Mouse (Mus musculus): ENCODE measurements around the gene Tmem8b. TPM values are rescaled to one million over a fixed set of nuclear protein-coding genes. Genes with fewer than 3 reads are reported as not detected.
A peak's percentile ranks its signal among the peaks of the same experiment; 100 is the strongest.

The Tmem8b gene
- polyA plus RNA-seq, 1 experiment: 1.8 TPM

GRCm38 (mm10) chr4:43709869-43710268 lies 41.1 kb downstream of the Tmem8b start, which contains the start of gene Olfr71:
Olfr71 (minus strand) TSS chr4:43710255.
- TF ChIP-seq CTCF (IDR thresholded peaks at IDR 0.05; ENCODE audit: control insufficient read depth, insufficient read depth, low read length): no peak
- TF ChIP-seq POLR2A (IDR thresholded peaks at IDR 0.05; ENCODE audit: borderline replicate concordance, control insufficient read depth, low read depth, low read length): no peak
- WGBS: 33% methylated on average over 6 of the region's 6 CpGs
- H3K4me3 ChIP-seq (replicated peaks; ENCODE audit: control insufficient read depth, low read depth, low read length): no peak within 1 kb of the TSS
- no peak within 1 kb of the TSS for H3K27ac ChIP-seq (ENCODE audit: control insufficient read depth, insufficient read depth, low read depth, low read length, poor library complexity)
- no peaks in the 10 kb centered on the region; the same call in 1 of the 2 replicates for H3K4me1 ChIP-seq (ENCODE audit: control insufficient read depth, insufficient read depth, low read length)

DNA sequence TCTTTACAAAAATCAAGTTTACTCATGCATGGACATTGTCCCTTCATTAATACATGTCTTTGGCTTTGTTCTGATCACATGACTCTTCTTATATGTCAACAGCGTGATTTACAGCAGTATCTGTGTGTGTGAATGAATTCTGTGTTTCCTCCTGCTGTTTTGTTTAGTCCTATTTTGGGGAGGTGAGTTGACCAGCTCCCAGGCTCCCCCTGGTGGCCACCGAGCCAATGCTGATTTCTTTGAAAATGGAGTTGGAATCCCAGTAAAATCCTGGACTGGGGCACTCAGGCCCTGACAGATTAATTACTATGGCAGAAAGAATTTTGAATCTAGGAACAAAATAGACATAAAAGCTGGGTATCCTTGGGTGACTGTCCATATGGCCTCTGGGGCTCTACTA lies 43.0 kb downstream of the Tmem8b start:
- TF ChIP-seq POLR2A (IDR thresholded peaks at IDR 0.05; ENCODE audit: borderline replicate concordance, control insufficient read depth, low read depth, low read length): no peak
- TF ChIP-seq CTCF (IDR thresholded peaks at IDR 0.05; ENCODE audit: control insufficient read depth, insufficient read depth, low read length): peak; percentile 84
- H3K4me3 ChIP-seq (replicated peaks; ENCODE audit: control insufficient read depth, low read depth, low read length): no peak overlapping the region
- H3K4me1 ChIP-seq (ENCODE audit: control insufficient read depth, insufficient read depth, low read length): no peaks in the 10 kb centered on the region; the same call in 1 of the 2 replicates
- under 1% methylated on average over 2 of the region's 2 CpGs for WGBS
- no peak overlapping the region for H3K27ac ChIP-seq (ENCODE audit: control insufficient read depth, insufficient read depth, low read depth, low read length, poor library complexity)

GRCm38 (mm10) chr4:43713652-43714219 lies 45.0 kb downstream of the Tmem8b start:
- no peak for TF ChIP-seq CTCF (IDR thresholded peaks at IDR 0.05; ENCODE audit: control insufficient read depth, insufficient read depth, low read length)
- no peak for TF ChIP-seq POLR2A (IDR thresholded peaks at IDR 0.05; ENCODE audit: borderline replicate concordance, control insufficient read depth, low read depth, low read length)
- H3K27ac ChIP-seq (ENCODE audit: control insufficient read depth, insufficient read depth, low read depth, low read length, poor library complexity): no peak overlapping the region
- WGBS: 50% methylated on average over 7 of the region's 7 CpGs

DNA sequence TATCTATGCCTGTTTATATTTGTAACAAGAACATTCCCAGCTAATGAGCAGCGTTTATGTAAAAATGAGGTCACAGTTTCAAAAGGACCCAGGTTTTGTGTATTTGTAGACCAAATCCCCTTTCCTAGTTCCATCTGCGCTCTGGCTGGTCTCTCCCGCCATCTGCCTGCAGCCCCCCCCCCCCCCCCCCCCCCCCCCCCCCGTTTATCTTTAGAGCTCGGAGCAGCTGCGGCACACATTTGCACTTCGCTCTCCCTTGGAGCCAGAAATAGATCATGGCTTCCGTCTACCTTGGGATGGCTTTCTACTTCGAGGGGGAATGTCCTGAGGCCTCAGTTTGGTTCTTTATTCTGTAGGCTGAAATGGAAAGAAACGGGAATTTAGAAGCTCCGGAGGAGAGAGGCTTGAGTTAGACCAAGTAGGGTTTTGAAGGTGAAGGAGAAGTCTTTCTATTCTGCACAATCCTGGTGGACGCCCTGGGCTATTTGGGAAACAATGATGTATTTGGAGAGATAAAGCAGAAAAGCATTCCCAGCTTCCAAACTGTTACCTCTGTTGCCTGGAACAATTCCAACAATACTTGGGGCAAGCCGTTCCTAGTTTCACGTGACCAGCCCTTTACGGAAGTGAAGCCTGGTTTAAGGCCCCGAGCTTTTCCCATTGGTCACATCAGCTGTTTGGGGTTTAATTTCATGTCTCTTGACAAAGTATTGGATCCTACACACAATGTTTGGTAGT lies 51.9 kb downstream of the Tmem8b start:
- Histone ChIP-seq H3K27ac (ENCODE audit: control insufficient read depth, insufficient read depth, low read depth, low read length, poor library complexity) (no peak overlapping the region), H3K4me1 (ENCODE audit: control insufficient read depth, insufficient read depth, low read length) (no peaks in the 10 kb centered on the region; the same call in none of the 2 replicates), H3K4me3 (replicated peaks; ENCODE audit: control insufficient read depth, low read depth, low read length) (no peak overlapping the region)
- WGBS: 54% methylated on average over 16 of the region's 16 CpGs
- TF ChIP-seq POLR2A (IDR thresholded peaks at IDR 0.05; ENCODE audit: borderline replicate concordance, control insufficient read depth, low read depth, low read length): no peak
- no peak for TF ChIP-seq CTCF (IDR thresholded peaks at IDR 0.05; ENCODE audit: control insufficient read depth, insufficient read depth, low read length)

More at GRCm38 (mm10) chr4:43713652-43714219, 45.0 kb downstream of the Tmem8b start:
- Histone ChIP-seq H3K4me3 (replicated peaks; ENCODE audit: control insufficient read depth, low read depth, low read length) (no peak overlapping the region), H3K4me1 (ENCODE audit: control insufficient read depth, insufficient read depth, low read length) (no peaks in the 10 kb centered on the region; the same call in 1 of the 2 replicates)

DNA sequence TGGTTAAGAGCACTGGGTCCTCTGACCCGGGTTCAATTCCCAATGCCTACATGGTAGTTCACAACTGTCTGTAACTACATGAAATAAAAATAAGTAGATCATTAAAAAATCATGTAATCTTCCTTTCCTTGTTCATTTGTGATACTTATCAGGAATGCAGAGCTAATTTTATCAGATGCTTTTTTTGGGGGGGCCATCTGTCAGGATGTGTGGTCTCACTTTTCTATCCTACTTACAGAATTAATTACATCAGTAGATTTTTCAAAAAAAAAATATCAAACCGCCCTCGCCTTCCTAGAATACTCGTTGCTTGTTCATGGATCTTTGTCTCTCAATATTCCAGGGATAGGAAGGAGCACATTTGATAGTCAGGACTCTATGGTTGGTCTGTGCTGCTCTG lies 53.4 kb downstream of the Tmem8b start:
- TF ChIP-seq CTCF (IDR thresholded peaks at IDR 0.05; ENCODE audit: control insufficient read depth, insufficient read depth, low read length): no peak
- TF ChIP-seq POLR2A (IDR thresholded peaks at IDR 0.05; ENCODE audit: borderline replicate concordance, control insufficient read depth, low read depth, low read length): no peak
- no peaks in the 10 kb centered on the region; the same call in none of the 2 replicates for H3K4me1 ChIP-seq (ENCODE audit: control insufficient read depth, insufficient read depth, low read length)
- 82% methylated on average over 4 of the region's 4 CpGs for WGBS
- no peak overlapping the region for H3K4me3 ChIP-seq (replicated peaks; ENCODE audit: control insufficient read depth, low read depth, low read length)
- H3K27ac ChIP-seq (ENCODE audit: control insufficient read depth, insufficient read depth, low read depth, low read length, poor library complexity): no peak overlapping the region

DNA sequence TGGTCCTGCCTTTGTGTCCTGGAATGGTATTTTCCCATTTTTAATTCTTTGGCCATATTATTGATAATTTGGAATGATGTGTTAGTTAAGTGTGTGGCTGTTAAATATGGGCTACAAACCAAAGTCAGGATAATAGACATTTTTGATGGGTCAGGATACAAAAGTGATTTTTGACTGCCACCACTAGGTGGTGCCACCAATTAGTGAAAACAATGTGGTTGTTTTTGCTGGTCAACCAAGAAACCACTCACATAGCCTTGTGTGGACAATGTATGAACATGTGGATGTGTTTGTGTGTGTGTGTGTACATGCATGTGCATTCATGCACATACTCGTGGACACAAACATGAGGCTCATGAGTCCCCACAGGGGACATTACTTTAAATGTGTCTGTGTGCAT lies 56.0 kb downstream of the Tmem8b start:
- Histone ChIP-seq H3K4me1 (ENCODE audit: control insufficient read depth, insufficient read depth, low read length) (no peaks in the 10 kb centered on the region; the same call in none of the 2 replicates), H3K27ac (ENCODE audit: control insufficient read depth, insufficient read depth, low read depth, low read length, poor library complexity) (no peak overlapping the region), H3K4me3 (replicated peaks; ENCODE audit: control insufficient read depth, low read depth, low read length) (no peak overlapping the region)
- TF ChIP-seq CTCF (IDR thresholded peaks at IDR 0.05; ENCODE audit: control insufficient read depth, insufficient read depth, low read length) (no peak), POLR2A (IDR thresholded peaks at IDR 0.05; ENCODE audit: borderline replicate concordance, control insufficient read depth, low read depth, low read length) (no peak)
- 24% methylated on average over 1 of the region's 1 CpGs for WGBS

GRCm38 (mm10) chr4:43726228-43726993 lies 57.6 kb downstream of the Tmem8b start:
- WGBS: 50% methylated on average over 12 of the region's 12 CpGs
- H3K4me3 ChIP-seq (replicated peaks; ENCODE audit: control insufficient read depth, low read depth, low read length): no peak overlapping the region
- H3K4me1 ChIP-seq (ENCODE audit: control insufficient read depth, insufficient read depth, low read length): no peaks in the 10 kb centered on the region
- TF ChIP-seq POLR2A (IDR thresholded peaks at IDR 0.05; ENCODE audit: borderline replicate concordance, control insufficient read depth, low read depth, low read length) (no peak), CTCF (IDR thresholded peaks at IDR 0.05; ENCODE audit: control insufficient read depth, insufficient read depth, low read length) (no peak)
- no peak overlapping the region for H3K27ac ChIP-seq (ENCODE audit: control insufficient read depth, insufficient read depth, low read depth, low read length, poor library complexity)

- WGBS: 65% methylated on average over 3 of the region's 3 CpGs
- no peak within 1 kb of the TSS for H3K4me3 ChIP-seq (replicated peaks; ENCODE audit: control insufficient read depth, low read depth, low read length)
- TF ChIP-seq POLR2A (IDR thresholded peaks at IDR 0.05; ENCODE audit: borderline replicate concordance, control insufficient read depth, low read depth, low read length) (no peak), CTCF (IDR thresholded peaks at IDR 0.05; ENCODE audit: control insufficient read depth, insufficient read depth, low read length) (no peak)
- H3K27ac ChIP-seq (ENCODE audit: control insufficient read depth, insufficient read depth, low read depth, low read length, poor library complexity): peak within 1 kb of the TSS; percentile 10; the same call in 1 of the 2 replicates
- H3K4me1 ChIP-seq (ENCODE audit: control insufficient read depth, insufficient read depth, low read length): no peaks in the 10 kb centered on the region
Measured at GRCm38 (mm10) chr4:43726995-43727394, 58.2 kb downstream of the Tmem8b start, which contains the start of gene Hrct1. Hrct1 (plus strand) TSS chr4:43727188.
